Mouse (Mus musculus): Measurements from ENCODE around the gene Acsl6. TPM values are rescaled to one million over a fixed set of nuclear protein-coding genes. Genes with fewer than 3 reads are reported as not detected.

The Acsl6 gene
- total RNA-seq, 1 experiment from 2014 or later: 13.4 TPM

DNA sequence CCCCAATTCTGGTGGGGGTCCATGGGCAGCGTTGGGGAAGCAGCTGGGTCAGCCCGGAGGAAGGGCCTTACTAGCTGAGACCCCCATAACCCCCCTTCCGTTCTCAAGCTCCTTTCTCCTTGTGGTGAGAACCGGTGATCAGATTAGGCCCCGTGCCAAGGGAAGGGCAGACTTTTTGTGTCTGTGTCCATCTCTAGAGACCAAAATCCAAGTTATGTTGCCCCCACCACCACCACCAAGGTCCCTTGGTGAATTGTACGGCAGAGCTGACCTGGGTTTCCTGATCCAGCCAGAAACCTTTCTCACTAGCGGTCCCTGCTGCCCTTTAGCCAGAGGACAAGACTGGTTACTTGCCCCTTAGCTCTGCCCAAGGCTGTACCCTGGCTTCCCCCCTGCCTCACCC, 874 bp downstream of the Acsl6 start:
- ATAC-seq (replicated peaks; ENCODE audit: low read depth, poor library complexity, severe bottlenecking): no peak

DNA sequence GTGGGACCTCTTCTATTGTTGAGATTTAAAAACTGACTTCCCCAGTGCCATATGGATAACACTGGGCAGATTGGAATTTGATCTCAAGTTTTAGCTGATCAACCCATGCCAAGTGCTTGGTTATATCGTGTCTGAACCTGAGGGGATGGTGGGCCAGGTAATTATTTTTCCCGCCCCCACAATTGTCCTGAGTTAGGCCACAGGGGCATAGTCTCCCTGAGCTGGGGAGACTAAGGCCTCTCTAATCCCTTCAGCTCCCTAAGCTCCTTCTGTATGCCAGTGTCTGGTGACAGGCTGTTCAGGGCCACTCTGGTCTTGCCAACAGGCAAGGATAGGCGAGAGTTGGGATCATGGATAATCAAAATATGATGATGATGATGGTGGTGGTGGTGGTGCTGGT, 1.7 kb downstream of the Acsl6 start:
- ATAC-seq (replicated peaks; ENCODE audit: low read depth, poor library complexity, severe bottlenecking): no peak

- peak; percentile 51; the same call in 1 of the 2 replicates for ATAC-seq (replicated peaks; ENCODE audit: low read depth, poor library complexity, severe bottlenecking)
Measured at GRCm38 (mm10) chr11:54307139-54307816, 3.7 kb downstream of the Acsl6 start.

DNA sequence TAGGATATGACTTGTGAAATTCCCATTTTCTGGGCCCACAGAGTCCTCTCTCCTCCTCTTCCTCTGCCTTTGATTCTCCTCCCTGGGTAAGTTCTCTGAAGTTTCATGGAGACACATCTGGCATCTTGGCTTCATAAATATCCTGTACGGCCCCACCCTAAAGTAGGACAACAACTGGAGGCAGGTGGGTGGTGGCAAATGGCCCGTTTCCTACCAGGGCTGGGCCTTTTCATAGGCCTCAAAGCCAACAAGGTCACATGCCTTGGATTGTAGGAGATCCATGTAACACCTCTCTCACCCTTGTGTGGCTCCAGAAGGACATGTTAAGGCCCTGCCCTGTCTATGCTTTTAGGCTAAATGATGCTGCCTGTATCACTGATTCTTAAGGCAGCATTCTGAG, 7.0 kb downstream of the Acsl6 start:
- ATAC-seq (replicated peaks; ENCODE audit: low read depth, poor library complexity, severe bottlenecking): no peak

GRCm38 (mm10) chr11:54312021-54312420, 8.4 kb downstream of the Acsl6 start:
- no peak for ATAC-seq (replicated peaks; ENCODE audit: low read depth, poor library complexity, severe bottlenecking)

GRCm38 (mm10) chr11:54312603-54313002, 9.0 kb downstream of the Acsl6 start:
- ATAC-seq (replicated peaks; ENCODE audit: low read depth, poor library complexity, severe bottlenecking): no peak

DNA sequence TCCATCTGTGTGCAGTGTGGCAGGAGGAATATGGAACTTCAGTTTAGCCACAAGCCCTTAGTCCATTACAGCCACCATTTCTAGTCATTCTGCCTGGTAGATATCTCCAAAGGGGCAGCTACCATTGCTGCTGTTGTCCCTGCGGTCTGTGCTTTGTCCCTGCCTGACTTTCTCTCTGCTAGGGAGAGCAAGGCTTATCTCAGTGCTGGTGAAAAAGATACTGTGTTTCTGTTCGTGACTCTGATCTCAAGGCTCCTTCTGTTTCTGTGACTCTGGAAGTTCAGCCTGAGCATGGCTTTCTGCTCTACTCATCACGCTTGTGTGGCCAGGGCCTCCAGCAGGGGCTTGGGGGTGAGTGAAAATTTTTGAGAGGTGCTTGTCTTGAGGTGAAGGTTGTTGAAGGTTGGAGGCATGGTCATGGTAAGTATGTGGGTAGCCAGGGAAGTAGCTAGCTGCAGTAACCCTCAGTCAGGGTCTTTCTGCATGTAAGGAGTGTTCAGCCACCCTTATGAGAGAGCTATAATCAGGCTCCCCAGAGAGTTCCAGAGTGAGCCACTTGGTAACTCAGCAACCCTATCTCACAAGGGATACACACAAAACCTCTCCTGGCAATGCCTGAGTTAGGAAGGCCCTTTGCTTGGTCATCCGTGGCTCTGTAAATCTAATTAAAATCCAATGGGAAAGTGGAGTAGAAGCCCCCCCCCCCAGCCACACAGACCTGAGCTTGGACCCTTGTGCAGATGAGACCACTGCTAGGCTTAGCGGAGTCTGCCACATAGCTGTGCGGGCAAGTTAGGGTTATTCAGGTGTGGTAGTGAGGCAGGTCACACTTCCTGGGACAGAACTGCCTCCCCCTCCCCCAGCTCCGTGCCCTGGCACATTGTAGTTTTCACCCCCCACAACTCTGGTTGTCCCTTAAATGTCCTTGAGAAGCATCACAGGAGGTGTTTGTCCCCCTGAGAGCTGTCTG, 10.1 kb downstream of the Acsl6 start:
- ATAC-seq (replicated peaks; ENCODE audit: low read depth, poor library complexity, severe bottlenecking): peak; percentile 33; the same call in 1 of the 2 replicates

- peak; percentile 19; the same call in 1 of the 2 replicates for ATAC-seq (replicated peaks; ENCODE audit: low read depth, poor library complexity, severe bottlenecking)
Measured at GRCm38 (mm10) chr11:54314740-54315139, 11.1 kb downstream of the Acsl6 start.

GRCm38 (mm10) chr11:54315336-54315735, 11.7 kb downstream of the Acsl6 start:
- no peak for ATAC-seq (replicated peaks; ENCODE audit: low read depth, poor library complexity, severe bottlenecking)

DNA sequence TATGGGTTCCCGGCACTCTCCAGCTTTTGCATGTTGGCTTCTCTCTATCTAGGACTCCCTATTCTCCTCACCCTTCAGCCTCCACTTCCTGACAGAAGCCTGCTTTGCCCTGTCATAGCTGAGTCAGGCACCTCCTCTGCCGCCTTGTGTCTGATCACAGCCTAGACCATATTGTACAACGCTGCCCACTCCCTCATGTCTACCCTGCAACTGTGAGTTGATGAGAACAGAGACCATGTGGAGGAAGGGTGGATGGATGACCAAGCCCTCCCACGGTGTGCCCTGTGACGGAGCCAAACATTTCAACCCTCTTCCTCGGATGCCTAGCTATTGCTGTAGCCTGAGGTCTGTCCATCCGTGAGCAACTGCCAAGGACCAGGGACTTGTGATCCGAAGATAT, 13.8 kb downstream of the Acsl6 start:
- ATAC-seq (replicated peaks; ENCODE audit: low read depth, poor library complexity, severe bottlenecking): no peak

- ATAC-seq (replicated peaks; ENCODE audit: low read depth, poor library complexity, severe bottlenecking): no peak
Measured at GRCm38 (mm10) chr11:54317795-54318194, 14.2 kb downstream of the Acsl6 start.

- ATAC-seq (replicated peaks; ENCODE audit: low read depth, poor library complexity, severe bottlenecking): peak; percentile 66; the same call in 1 of the 2 replicates
Measured at GRCm38 (mm10) chr11:54321802-54322532, 18.4 kb downstream of the Acsl6 start.

DNA sequence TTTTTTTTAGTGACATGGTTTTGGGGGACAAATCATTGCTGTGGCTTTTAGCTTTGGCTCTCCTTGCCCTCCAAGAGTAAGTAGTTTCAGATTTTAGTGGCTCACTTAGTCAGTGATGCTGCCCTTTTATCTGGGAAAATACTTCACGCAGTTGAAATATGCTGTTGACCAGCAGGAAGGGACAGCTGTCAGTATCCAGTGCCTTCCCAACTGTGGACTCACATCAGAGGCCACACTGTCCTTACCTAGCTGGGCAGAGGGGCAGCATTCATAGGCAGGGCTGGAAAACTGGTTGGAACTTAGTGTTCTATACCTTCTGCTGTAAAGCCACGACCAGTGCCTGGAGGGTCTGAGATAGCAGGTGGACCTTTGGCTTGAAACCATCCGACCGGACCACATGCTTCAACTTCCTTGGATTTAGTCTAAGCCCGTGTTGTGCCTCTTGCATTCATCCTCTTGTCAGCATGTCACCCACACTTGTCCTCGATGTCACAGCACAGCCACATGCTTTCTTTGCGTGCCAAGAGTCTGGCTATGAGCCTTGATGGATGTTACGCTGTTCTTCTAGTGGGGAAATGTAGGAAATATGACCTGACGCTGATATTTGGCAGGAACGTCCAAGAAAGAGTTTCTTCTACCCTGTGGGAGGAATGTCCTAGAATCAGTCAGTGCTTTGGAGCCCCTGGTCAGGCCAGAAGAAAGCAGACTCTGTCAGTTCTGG, 28.0 kb downstream of the Acsl6 start:
- no peak for ATAC-seq (replicated peaks; ENCODE audit: low read depth, poor library complexity, severe bottlenecking)

- peak; percentile 84 for ATAC-seq (replicated peaks; ENCODE audit: low read depth, poor library complexity, severe bottlenecking)
Measured at GRCm38 (mm10) chr11:54336165-54336707, 32.6 kb downstream of the Acsl6 start.

DNA sequence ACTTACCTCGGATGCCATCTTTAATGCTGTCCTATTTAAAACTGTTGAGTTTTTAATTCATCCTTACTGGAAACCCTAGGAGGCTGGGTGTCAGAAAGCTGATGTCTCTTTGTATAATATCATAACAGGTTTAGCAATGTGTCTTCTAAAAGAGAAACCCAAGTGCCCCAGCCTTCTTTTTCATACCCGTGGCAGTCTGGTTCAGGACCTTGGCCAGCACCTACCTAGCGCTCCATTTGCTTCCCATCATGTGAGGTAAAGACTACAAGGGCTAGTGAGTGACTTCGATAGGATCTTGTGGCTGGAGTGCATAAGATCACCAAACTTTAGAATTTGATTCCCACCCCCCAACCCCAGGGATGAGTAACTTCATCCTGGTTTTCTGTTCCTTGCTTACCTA, 40.1 kb downstream of the Acsl6 start:
- ATAC-seq (replicated peaks; ENCODE audit: low read depth, poor library complexity, severe bottlenecking): peak; percentile 56; the same call in 1 of the 2 replicates

DNA sequence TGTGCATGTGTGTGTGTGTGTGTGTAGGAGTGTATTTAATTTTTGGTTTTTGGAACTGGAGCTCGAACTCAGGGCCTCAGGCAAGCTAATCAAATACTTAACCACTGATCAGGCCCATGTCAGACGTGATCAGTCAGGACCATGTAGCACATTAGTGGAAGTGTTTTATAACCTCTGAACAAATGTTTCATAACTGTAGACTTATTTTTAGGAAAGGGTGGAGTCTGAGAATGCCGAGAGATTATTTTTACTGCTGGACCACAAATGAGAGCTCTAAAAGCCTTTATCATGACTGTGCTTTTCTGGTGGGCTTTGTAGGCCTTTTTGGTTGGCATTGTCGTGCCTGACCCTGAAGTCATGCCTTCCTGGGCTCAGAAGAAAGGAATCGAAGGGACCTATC, 48.1 kb downstream of the Acsl6 start:
- ATAC-seq (replicated peaks; ENCODE audit: low read depth, poor library complexity, severe bottlenecking): no peak

DNA sequence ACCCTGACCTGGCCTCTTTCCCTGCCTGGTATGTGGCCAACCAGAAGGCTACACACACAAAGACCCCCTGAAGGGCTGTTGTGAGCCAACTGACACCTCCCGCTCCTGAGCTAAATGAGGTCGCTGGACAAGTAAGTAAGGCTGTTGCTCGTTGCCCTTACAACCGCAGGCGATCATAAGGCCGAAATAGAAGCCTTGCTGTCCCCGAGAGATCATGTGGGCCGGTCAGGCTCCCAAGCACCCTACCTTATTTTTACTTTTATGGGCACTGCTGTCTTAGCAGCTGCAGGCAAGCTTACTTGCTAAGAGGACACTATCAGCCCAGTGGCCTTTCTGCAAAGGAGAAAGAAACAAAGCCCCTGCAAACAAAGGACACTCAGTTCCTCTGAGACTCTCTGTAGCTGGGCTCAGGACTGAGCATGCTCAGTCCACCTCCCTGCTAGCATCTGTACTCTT, 49.6 kb downstream of the Acsl6 start:
- ATAC-seq (replicated peaks; ENCODE audit: low read depth, poor library complexity, severe bottlenecking): no peak

DNA sequence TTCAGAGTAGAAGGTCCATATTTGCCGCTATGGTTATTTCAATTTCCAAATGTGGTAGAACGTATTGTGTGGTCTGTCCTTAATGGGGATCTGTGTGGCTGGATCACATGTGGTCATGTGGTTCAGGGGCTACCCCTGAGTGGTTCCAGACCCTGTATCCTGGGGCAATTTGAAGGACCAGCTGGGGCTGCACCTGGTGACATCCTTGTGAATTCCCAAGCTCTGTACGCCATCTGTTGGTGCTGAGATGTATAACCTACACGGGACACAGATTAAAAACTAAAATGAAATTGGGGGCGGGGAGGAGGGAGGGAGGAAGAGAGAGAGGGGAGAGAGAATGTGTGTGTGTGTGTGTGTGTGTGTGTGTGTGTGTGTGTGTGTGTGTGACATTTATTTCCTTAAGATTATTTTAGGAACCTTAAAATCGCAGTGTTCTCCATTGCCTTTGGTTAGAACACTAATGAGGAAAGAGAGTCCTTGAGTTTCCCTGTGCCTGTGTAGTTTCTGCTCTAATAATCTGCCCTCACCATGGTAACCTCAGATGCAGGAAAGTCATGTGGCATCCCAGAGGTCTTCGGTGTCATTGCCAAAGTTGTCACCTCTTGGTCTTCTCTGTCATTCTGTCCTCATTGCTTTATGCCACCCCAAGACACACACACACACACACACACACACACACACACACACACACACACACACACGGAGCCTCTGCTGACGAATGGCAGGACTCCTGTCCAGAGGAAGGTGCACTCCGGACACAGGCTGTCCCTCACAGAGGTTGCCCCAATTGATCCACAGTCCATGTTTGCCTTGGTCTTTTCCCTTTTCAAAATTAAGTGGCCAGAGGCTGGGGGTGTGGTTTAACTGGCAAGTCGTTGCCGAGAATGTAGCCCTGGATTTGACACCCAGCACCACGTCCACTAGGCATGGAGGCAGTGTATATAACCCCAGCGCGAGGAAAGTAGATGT, 51.3 kb downstream of the Acsl6 start:
- peak; percentile 78 for ATAC-seq (replicated peaks; ENCODE audit: low read depth, poor library complexity, severe bottlenecking)
